Mouse (Mus musculus): Measurements from ENCODE around the gene Pou4f2. TPM values are rescaled to one million over a fixed set of nuclear protein-coding genes. Genes with fewer than 3 reads are reported as not detected.

Pou4f2 gene
- polyA plus RNA-seq, 1 experiment from 2014 or later, result 20.9 TPM

DNA sequence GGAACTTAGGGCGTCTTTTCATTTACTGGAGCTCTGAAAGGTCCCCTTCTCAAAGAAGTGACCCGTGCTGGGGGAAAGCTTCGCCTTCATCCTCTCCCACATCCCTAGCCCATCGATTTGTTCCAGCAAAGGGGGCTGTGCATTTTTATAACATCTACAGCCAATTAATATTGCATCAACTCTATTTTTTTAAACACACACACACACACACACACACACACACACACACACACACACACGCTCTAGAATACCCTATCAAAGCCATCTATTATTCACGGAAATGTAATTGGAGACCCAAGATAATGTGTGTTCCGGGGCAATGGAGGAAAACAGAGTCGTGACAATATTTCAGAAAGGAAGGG, 8.7 kb downstream of the Pou4f2 start:
- under 1% methylated on average over 8 of the region's 8 CpGs for WGBS
- ATAC-seq (ENCODE audit: low FRiP score, low TSS enrichment) (peak; percentile 39), DNase-seq (no peak)
- no peak overlapping the region; the same call in 1 of the 2 replicates for H3K9ac ChIP-seq (replicated peaks; ENCODE audit: low read length)
- H3K4me3 ChIP-seq (replicated peaks; ENCODE audit: low read depth, low read length), result peak overlapping the region; percentile 20
- peak overlapping the region; percentile 54 for H3K4me2 ChIP-seq (ENCODE audit: low read length)
- H3K9me3 ChIP-seq (ENCODE audit: control insufficient read depth, low read length), result no peaks in the 10 kb centered on the region
- H3K36me3 ChIP-seq (ENCODE audit: control insufficient read depth, insufficient read depth, low read length), result no peaks in the 10 kb centered on the region
- H3K27me3 ChIP-seq (ENCODE audit: control insufficient read depth, insufficient read depth, low read length), result peaks cover 58% of the 10 kb centered on the region
- peak overlapping the region; percentile 73 for H3K27ac ChIP-seq (replicated peaks; ENCODE audit: low read depth, low read length)
- H3K4me1 ChIP-seq (ENCODE audit: control insufficient read depth, insufficient read depth, low read length), result peaks cover 8% of the 10 kb centered on the region; the same call in 1 of the 2 replicates

DNA sequence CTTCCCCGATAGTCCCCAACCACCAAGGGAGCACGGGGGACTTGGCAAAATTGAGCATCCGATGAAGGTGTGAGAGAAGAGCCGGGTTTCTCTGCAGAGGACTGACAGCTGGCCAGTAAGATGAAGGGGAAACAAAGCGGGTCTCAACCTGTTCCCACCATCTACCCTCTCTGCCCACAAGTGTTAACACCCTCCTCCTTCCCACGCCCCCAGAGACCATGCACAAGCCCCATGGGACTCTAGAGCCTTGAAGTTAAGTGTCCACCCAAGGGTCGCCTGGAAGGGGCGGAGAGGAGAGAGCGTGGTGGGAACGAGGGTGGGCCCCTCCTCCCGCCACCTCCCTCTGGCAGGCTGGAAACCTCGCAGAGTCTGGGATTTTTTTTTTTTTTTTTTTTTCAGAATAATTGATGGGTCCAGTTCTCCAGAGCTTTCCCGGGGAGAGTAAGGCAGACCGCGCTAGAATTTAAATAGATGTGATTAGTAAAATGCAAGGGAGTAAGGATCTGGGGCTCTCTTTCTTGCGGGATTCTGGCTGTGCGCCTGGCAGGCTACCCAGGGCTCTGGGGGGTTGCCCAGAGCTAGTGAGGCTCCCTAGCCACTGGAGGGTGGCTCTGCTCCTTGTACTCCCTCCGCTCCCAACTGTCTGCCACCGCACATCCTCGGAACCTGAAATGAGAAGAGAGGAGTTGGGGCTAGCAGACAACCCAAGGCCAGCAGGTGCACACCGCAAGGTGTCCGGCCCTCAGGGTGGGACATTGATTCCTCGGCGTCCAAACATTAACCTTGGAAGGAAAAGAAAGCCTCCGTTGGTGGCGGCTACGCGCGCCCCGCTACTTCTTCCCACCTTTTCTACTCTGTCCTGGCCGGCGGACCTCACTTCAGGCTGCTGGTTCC, 9.3 kb downstream of the Pou4f2 start:
- Histone ChIP-seq H3K36me3 (ENCODE audit: control insufficient read depth, insufficient read depth, low read length) (no peaks in the 10 kb centered on the region), H3K4me3 (replicated peaks; ENCODE audit: low read depth, low read length) (peak overlapping the region; percentile 20), H3K27ac (replicated peaks; ENCODE audit: low read depth, low read length) (peak overlapping the region; percentile 73), H3K4me1 (ENCODE audit: control insufficient read depth, insufficient read depth, low read length) (peaks cover 8% of the 10 kb centered on the region; the same call in 1 of the 2 replicates), H3K27me3 (ENCODE audit: control insufficient read depth, insufficient read depth, low read length) (peaks cover 55% of the 10 kb centered on the region), H3K9ac (replicated peaks; ENCODE audit: low read length) (peak overlapping the region; percentile 36; the same call in 1 of the 2 replicates), H3K9me3 (ENCODE audit: control insufficient read depth, low read length) (no peaks in the 10 kb centered on the region), H3K4me2 (ENCODE audit: low read length) (peak overlapping the region; percentile 54)
- peak; percentile 56 for ATAC-seq (ENCODE audit: low FRiP score, low TSS enrichment)
- DNase-seq, result peak; percentile 65
- 1% methylated on average over 32 of the region's 32 CpGs for WGBS

DNA sequence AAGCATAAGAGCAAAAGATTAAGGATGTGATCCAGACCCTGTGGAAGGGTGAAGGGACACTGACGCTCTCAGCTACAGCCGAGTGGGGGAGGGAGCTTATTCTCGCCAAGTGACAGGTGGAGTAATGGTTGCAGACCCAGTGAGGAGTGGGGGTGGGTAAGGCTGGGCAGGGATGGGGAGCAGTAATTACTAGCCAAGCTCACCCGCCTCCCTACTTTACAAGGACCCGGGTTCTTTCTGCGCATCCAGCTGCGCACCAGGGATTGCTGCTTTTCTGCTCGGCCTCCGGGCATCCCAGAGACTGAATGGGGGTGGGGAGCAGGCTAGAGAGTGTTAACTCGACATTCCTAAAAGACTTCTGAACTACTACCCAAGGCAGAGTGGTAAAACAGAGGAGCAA, 10.0 kb downstream of the Pou4f2 start:
- H3K4me1 ChIP-seq (ENCODE audit: control insufficient read depth, insufficient read depth, low read length), result peaks cover 8% of the 10 kb centered on the region; the same call in 1 of the 2 replicates
- DNase-seq (peak; percentile 58), ATAC-seq (ENCODE audit: low FRiP score, low TSS enrichment) (peak; percentile 61; the same call in 1 of the 2 replicates)
- H3K9me3 ChIP-seq (ENCODE audit: control insufficient read depth, low read length), result no peaks in the 10 kb centered on the region
- H3K4me3 ChIP-seq (replicated peaks; ENCODE audit: low read depth, low read length), result peak overlapping the region; percentile 20
- H3K4me2 ChIP-seq (ENCODE audit: low read length), result peak overlapping the region; percentile 54
- 1% methylated on average over 10 of the region's 10 CpGs for WGBS
- peak overlapping the region; percentile 73 for H3K27ac ChIP-seq (replicated peaks; ENCODE audit: low read depth, low read length)
- peaks cover 48% of the 10 kb centered on the region for H3K27me3 ChIP-seq (ENCODE audit: control insufficient read depth, insufficient read depth, low read length)
- H3K36me3 ChIP-seq (ENCODE audit: control insufficient read depth, insufficient read depth, low read length), result no peaks in the 10 kb centered on the region
- no peak overlapping the region; the same call in 1 of the 2 replicates for H3K9ac ChIP-seq (replicated peaks; ENCODE audit: low read length)

DNA sequence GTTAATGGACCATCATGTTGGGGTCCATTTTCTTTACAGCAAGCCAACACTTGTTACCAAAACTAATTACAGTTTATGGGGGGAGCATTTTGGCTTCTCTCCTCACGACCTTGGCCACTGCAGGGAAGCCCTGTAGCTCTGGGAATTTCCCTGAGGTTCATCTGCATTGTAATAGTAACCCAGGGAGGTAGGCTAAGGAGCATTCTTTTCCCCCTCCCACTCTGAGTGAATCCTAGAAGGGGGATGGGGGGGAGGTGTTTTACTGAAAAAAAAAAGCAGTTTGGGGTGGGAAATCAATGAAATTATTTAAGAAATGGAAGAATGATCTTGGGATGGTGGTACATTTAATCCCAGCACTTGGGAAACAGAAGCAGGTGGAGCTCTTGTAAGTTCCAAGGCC, 12.5 kb downstream of the Pou4f2 start:
- ATAC-seq (ENCODE audit: low FRiP score, low TSS enrichment) (no peak), DNase-seq (no peak)
- Histone ChIP-seq H3K27me3 (ENCODE audit: control insufficient read depth, insufficient read depth, low read length) (peaks cover 37% of the 10 kb centered on the region), H3K4me2 (ENCODE audit: low read length) (no peak overlapping the region), H3K4me1 (ENCODE audit: control insufficient read depth, insufficient read depth, low read length) (peaks cover 18% of the 10 kb centered on the region), H3K9me3 (ENCODE audit: control insufficient read depth, low read length) (no peaks in the 10 kb centered on the region), H3K36me3 (ENCODE audit: control insufficient read depth, insufficient read depth, low read length) (no peaks in the 10 kb centered on the region), H3K27ac (replicated peaks; ENCODE audit: low read depth, low read length) (no peak overlapping the region), H3K4me3 (replicated peaks; ENCODE audit: low read depth, low read length) (no peak overlapping the region), H3K9ac (replicated peaks; ENCODE audit: low read length) (no peak overlapping the region)
- 3% methylated on average over 1 of the region's 1 CpGs for WGBS

DNA sequence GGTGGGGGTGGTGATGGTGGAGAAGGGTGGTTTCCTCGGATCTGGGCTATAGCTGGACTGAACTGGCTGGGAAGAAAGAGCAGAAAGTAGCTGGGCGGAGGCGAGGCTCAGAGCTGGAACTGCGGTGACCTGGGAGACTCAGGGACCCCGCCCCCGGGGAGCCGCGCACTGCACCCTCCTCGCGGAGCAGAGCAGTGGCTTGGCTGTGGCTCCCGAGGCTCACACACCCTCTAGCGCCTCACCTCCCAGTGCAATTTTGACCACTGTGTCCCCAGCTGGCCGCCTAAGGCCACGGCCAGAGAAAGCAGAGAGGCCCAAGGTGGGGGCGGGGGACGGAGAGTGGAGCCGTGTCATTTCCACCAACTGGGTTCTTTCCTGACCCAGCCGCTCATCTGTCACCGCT, 16.3 kb downstream of the Pou4f2 start:
- Histone ChIP-seq H3K4me2 (ENCODE audit: low read length) (peak overlapping the region; percentile 65), H3K9ac (replicated peaks; ENCODE audit: low read length) (peak overlapping the region; percentile 38; the same call in 1 of the 2 replicates), H3K4me1 (ENCODE audit: control insufficient read depth, insufficient read depth, low read length) (peaks cover 10% of the 10 kb centered on the region; the same call in 1 of the 2 replicates), H3K27me3 (ENCODE audit: control insufficient read depth, insufficient read depth, low read length) (peaks cover 9% of the 10 kb centered on the region), H3K36me3 (ENCODE audit: control insufficient read depth, insufficient read depth, low read length) (no peaks in the 10 kb centered on the region), H3K4me3 (replicated peaks; ENCODE audit: low read depth, low read length) (peak overlapping the region; percentile 29), H3K9me3 (ENCODE audit: control insufficient read depth, low read length) (no peaks in the 10 kb centered on the region), H3K27ac (replicated peaks; ENCODE audit: low read depth, low read length) (no peak overlapping the region)
- ATAC-seq (ENCODE audit: low FRiP score, low TSS enrichment) (peak; percentile 77), DNase-seq (peak; percentile 59)
- 0% methylated on average over 19 of the region's 19 CpGs for WGBS

DNA sequence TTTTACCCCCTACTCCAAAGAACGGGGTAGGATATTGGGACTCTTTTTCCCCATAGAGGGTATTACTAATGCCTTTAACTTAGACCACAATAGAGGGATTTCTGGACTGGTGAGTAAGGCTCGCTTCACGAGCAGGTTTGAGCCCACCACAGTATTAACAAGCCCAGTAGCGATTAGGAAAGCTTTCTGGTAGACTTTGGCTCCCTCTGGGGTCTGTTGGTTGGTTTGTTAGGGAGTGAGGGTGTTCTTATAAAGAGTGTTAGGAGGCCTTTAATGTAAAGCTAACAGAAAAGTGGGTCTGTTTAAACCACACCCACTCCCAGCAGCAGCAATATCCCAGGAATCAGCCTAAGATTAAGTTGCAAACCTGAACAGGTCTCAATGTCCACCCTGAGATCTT, 17.2 kb downstream of the Pou4f2 start:
- no peaks in the 10 kb centered on the region for H3K36me3 ChIP-seq (ENCODE audit: control insufficient read depth, insufficient read depth, low read length)
- no peak overlapping the region for H3K9ac ChIP-seq (replicated peaks; ENCODE audit: low read length)
- 14% methylated on average over 4 of the region's 4 CpGs for WGBS
- DNase-seq, result peak; percentile 51
- H3K9me3 ChIP-seq (ENCODE audit: control insufficient read depth, low read length), result no peaks in the 10 kb centered on the region
- no peak overlapping the region for H3K27ac ChIP-seq (replicated peaks; ENCODE audit: low read depth, low read length)
- H3K27me3 ChIP-seq (ENCODE audit: control insufficient read depth, insufficient read depth, low read length), result peaks cover 5% of the 10 kb centered on the region
- H3K4me2 ChIP-seq (ENCODE audit: low read length), result peak overlapping the region; percentile 65
- H3K4me1 ChIP-seq (ENCODE audit: control insufficient read depth, insufficient read depth, low read length), result peaks cover 10% of the 10 kb centered on the region; the same call in 1 of the 2 replicates
- ATAC-seq (ENCODE audit: low FRiP score, low TSS enrichment), result no peak
- no peak overlapping the region; the same call in 1 of the 2 replicates for H3K4me3 ChIP-seq (replicated peaks; ENCODE audit: low read depth, low read length)

DNA sequence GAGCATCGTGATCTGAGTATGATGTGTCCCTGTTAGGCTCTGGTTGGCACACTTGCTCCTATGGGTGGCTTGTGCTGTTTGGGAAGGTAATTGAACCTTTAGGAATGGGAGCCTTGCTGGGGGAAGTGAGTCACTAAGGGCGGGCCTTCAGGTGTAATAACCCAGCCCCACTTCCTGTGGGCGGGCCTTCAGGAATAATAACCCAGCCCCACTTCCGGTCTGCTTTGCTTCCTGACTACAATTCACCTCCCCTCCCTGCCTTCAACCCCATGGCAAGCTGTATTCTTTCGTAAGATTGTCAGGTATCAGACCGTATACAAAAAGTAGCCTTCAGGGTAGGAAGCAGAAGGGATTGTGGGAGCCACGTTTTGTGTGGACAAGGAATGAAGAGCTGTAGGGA, 45.7 kb downstream of the Pou4f2 start:
- ATAC-seq (ENCODE audit: low FRiP score, low TSS enrichment) (no peak), DNase-seq (no peak)
- no peak overlapping the region for H3K27ac ChIP-seq (replicated peaks; ENCODE audit: low read depth, low read length)
- 90% methylated on average over 7 of the region's 7 CpGs for WGBS
- H3K27me3 ChIP-seq (ENCODE audit: control insufficient read depth, insufficient read depth, low read length), result no peaks in the 10 kb centered on the region
- no peaks in the 10 kb centered on the region for H3K4me1 ChIP-seq (ENCODE audit: control insufficient read depth, insufficient read depth, low read length)
- no peaks in the 10 kb centered on the region for H3K36me3 ChIP-seq (ENCODE audit: control insufficient read depth, insufficient read depth, low read length)
- H3K9me3 ChIP-seq (ENCODE audit: control insufficient read depth, low read length), result no peaks in the 10 kb centered on the region
- no peak overlapping the region for H3K4me2 ChIP-seq (ENCODE audit: low read length)
- no peak overlapping the region for H3K9ac ChIP-seq (replicated peaks; ENCODE audit: low read length)
- no peak overlapping the region for H3K4me3 ChIP-seq (replicated peaks; ENCODE audit: low read depth, low read length)
